Mouse (Mus musculus) left cerebral cortex, adult 2 months (tissue): ENCODE measurements around the gene Dapl1. TPM values are rescaled to one million over a fixed set of nuclear protein-coding genes. Genes with fewer than 3 reads are reported as not detected.
A peak's percentile ranks its signal among the peaks of the same experiment; 100 is the strongest.

Source experiments
- DNase-seq, 2 experiments: peaks; one replicate each; pipeline ENCODE4 v3.0.0; 2021 to 2022; ENCODE audit warnings: low spot score in 2 of 2, mixed read lengths in 1 of 2; ENCODE audit errors: extremely low spot score in 1 of 2
- H3K27ac ChIP-seq: fragments of 200-600 bp; 2 replicates; pipeline ENCODE4 v1.8.1; 2022
- H3K4me3 ChIP-seq: fragments of 200-600 bp; 2 replicates; pipeline ENCODE4 v1.8.1; 2022
- CTCF ChIP-seq: fragments of 200-600 bp; IDR thresholded peaks from 2 replicates; pipeline ENCODE4 v1.8.1; 2022; ENCODE audit warnings: antibody characterized with exemption, mild to moderate bottlenecking, moderate library complexity
- intact Hi-C: fragments of 180-260 bp; cut with DNase I; formaldehyde crosslinking; loops from one replicate; pipeline ENCODE4 v1.15.1; 2025
- total RNA-seq, 2 experiments: library from RNA; stranded (reverse); gene quantifications; 2 replicates each; pipeline ENCODE4 v1.2.3; 2021

Dapl1 gene
- total RNA-seq, 2 experiments from 2014 or later: 1.4 to 1.8 TPM

- Histone ChIP-seq H3K4me3 (no peak overlapping the region), H3K27ac (no peak overlapping the region)
- intact Hi-C loops: loop anchor here (1.0 to 10.0 kb wide), 3 partner anchors 71 to 343 kb away; partner anchors contain the start of genes Tanc1 and Wdsub1
- TF ChIP-seq CTCF: peak; percentile 72
- peak; percentile 80 to 82 for DNase-seq
Measured at GRCm38 (mm10) chr2:59541121-59541887, 56.9 kb downstream of the Dapl1 start.

- Histone ChIP-seq H3K27ac (no peak overlapping the region), H3K4me3 (no peak overlapping the region)
- TF ChIP-seq CTCF: no peak
- intact Hi-C loops: loop anchor here (5.0 to 10.0 kb wide), 2 partner anchors 69 to 341 kb away; partner anchors contain the start of genes Tanc1 and Wdsub1
- no peak for DNase-seq
Measured at GRCm38 (mm10) chr2:59543543-59544065, 59.2 kb downstream of the Dapl1 start.

GRCm38 (mm10) chr2:59544237-59544909, 59.9 kb downstream of the Dapl1 start:
- intact Hi-C loops: loop anchor here (5.0 to 10.0 kb wide), 2 partner anchors 68 to 340 kb away; partner anchors contain the start of genes Tanc1 and Wdsub1
- Histone ChIP-seq H3K4me3 (no peak overlapping the region), H3K27ac (no peak overlapping the region)
- no peak for DNase-seq
- no peak for TF ChIP-seq CTCF

GRCm38 (mm10) chr2:59545001-59545400, 60.5 kb downstream of the Dapl1 start:
- H3K4me3 ChIP-seq: no peak overlapping the region
- no peak for TF ChIP-seq CTCF
- intact Hi-C loops: loop anchor here (10.0 kb wide), 1 partner anchor 340 kb away; the partner anchor contains the start of gene Wdsub1
- DNase-seq: no peak
- no peak overlapping the region for H3K27ac ChIP-seq

GRCm38 (mm10) chr2:59547369-59548099, 63.1 kb downstream of the Dapl1 start:
- no peak for TF ChIP-seq CTCF
- no peak overlapping the region for H3K4me3 ChIP-seq
- H3K27ac ChIP-seq: no peak overlapping the region
- intact Hi-C loops: loop anchor here (10.0 kb wide), 1 partner anchor 337 kb away; the partner anchor contains the start of gene Wdsub1
- no peak for DNase-seq

- intact Hi-C loops: no loop called here
- no peak for TF ChIP-seq CTCF
- H3K27ac ChIP-seq: no peak overlapping the region
- DNase-seq: no peak
- H3K4me3 ChIP-seq: no peak overlapping the region
Measured at GRCm38 (mm10) chr2:59552784-59553183, 68.3 kb downstream of the Dapl1 start.

GRCm38 (mm10) chr2:59554373-59554940, 70.0 kb downstream of the Dapl1 start:
- no peak for TF ChIP-seq CTCF
- intact Hi-C loops: no loop called here
- no peak overlapping the region for H3K27ac ChIP-seq
- no peak for DNase-seq
- H3K4me3 ChIP-seq: no peak overlapping the region

Other genes starting within 250 kb of the Dapl1 start
- gene Tanc1, start 127.4 kb downstream of the Dapl1 start, total RNA-seq: 10 to 100 TPM; 26.3 to 32.3 TPM